Mouse (Mus musculus): ENCODE data around the gene Adamtsl1. TPM values are rescaled to one million over a fixed set of nuclear protein-coding genes. Genes with fewer than 3 reads are reported as not detected.

The Adamtsl1 gene
- polyA plus RNA-seq, 1 experiment, result 0.48 TPM

DNA sequence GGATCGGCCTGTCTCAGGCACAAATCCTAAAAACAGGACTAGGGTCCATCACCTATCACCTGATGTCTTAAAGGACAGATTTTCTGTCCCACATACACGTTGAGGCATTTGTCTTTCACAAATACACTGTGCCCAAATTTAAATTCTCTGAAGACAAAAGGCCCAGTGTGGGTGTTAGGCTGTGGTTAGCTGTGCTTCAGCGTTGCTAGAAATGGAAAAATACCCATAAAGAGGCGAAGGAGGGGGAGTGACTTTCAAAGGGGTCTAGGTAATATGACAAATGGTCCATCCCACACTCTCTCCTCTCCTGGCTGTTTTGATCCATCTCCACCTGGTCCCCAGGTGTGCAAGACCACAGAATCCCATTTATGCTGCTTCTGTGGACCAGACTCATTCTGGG lies 404.4 kb downstream of the Adamtsl1 start:
- no peaks in the 10 kb centered on the region for H3K79me3 ChIP-seq (ENCODE audit: low read depth)
- H3K79me2 ChIP-seq (ENCODE audit: control insufficient read depth, insufficient read depth), result no peaks in the 10 kb centered on the region
- no peaks in the 10 kb centered on the region for H3K27me3 ChIP-seq (ENCODE audit: control insufficient read depth, insufficient read depth, insufficient read length)
- H3K36me3 ChIP-seq (ENCODE audit: control insufficient read depth, insufficient read depth), result no peaks in the 10 kb centered on the region
- H3ac ChIP-seq (ENCODE audit: control insufficient read depth, insufficient read length, low read depth), result no peak overlapping the region
- H3K4me3 ChIP-seq (ENCODE audit: insufficient read depth, poor library complexity, severe bottlenecking), result no peak overlapping the region
- TF ChIP-seq CTCF (IDR thresholded peaks at IDR 0.05; ENCODE audit: control insufficient read depth, insufficient read depth, insufficient read length) (no peak), CEBPB (IDR thresholded peaks at IDR 0.05; ENCODE audit: low read depth) (no peak), USF1 (IDR thresholded peaks at IDR 0.05; ENCODE audit: low read depth) (no peak), MAX (IDR thresholded peaks at IDR 0.05) (no peak)

DNA sequence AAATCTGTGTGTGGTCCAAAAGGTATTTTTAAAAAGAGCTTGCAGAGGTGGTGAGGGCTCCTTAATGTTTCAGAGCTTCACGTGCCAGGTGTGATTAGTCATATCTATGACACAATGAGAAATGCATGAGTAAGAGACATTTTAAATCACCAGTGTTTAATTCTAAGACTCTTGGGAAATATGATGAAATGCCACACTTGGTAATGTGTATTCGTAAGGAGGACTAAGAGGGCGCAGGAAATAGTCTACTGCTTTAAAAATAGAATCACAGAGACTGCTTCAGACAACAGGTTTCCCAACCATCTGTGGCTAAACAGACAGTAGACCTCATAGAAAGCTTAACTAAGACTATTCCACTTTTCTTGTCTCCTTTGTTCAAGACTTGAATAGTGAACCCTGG lies 406.5 kb downstream of the Adamtsl1 start:
- H3K36me3 ChIP-seq (ENCODE audit: control insufficient read depth, insufficient read depth), result no peaks in the 10 kb centered on the region
- H3K4me3 ChIP-seq (ENCODE audit: insufficient read depth, poor library complexity, severe bottlenecking), result no peak overlapping the region
- no peak overlapping the region for H3ac ChIP-seq (ENCODE audit: control insufficient read depth, insufficient read length, low read depth)
- no peaks in the 10 kb centered on the region for H3K79me3 ChIP-seq (ENCODE audit: low read depth)
- no peaks in the 10 kb centered on the region for H3K27me3 ChIP-seq (ENCODE audit: control insufficient read depth, insufficient read depth, insufficient read length)
- TF ChIP-seq CTCF (IDR thresholded peaks at IDR 0.05; ENCODE audit: control insufficient read depth, insufficient read depth, insufficient read length) (no peak), FOSL1 (IDR thresholded peaks at IDR 0.05; ENCODE audit: insufficient read depth, low read length, poor library complexity, severe bottlenecking) (no peak), USF1 (IDR thresholded peaks at IDR 0.05; ENCODE audit: low read depth) (no peak), MYOD1 (IDR thresholded peaks at IDR 0.05; ENCODE audit: control insufficient read depth, insufficient read length, low read depth) (no peak), MAX (IDR thresholded peaks at IDR 0.05) (no peak), CEBPB (IDR thresholded peaks at IDR 0.05; ENCODE audit: low read depth) (no peak), MYOG (IDR thresholded peaks at IDR 0.05; ENCODE audit: control insufficient read depth, extremely low read depth, insufficient read length) (no peak)
- H3K79me2 ChIP-seq (ENCODE audit: control insufficient read depth, insufficient read depth), result no peaks in the 10 kb centered on the region

DNA sequence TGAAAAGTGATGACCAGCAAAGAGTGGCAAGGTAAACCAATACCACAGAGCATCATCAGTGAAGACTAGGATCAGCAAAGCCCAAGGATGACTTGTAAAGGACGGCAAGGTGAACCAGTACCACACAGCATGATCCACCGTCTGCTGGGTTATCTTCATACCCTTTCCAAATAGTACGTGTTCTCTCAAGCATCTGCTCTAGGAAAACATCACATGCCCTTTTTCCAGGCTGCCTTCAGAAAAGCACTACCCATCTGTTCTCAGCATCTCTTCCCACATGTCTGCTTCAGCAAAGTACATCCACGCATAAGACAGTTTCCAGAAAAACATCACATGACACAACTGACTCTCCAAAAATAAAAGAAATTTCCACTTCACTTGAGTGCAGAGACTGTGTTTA lies 408.8 kb downstream of the Adamtsl1 start:
- H3K4me3 ChIP-seq (ENCODE audit: insufficient read depth, poor library complexity, severe bottlenecking), result no peak overlapping the region
- TF ChIP-seq MAX (IDR thresholded peaks at IDR 0.05), result no peak
- no peak for TF ChIP-seq FOSL1 (IDR thresholded peaks at IDR 0.05; ENCODE audit: insufficient read depth, low read length, poor library complexity, severe bottlenecking)
- no peak for TF ChIP-seq USF1 (IDR thresholded peaks at IDR 0.05; ENCODE audit: low read depth)
- no peak for TF ChIP-seq MYOD1 (IDR thresholded peaks at IDR 0.05; ENCODE audit: control insufficient read depth, insufficient read length, low read depth)
- no peak for TF ChIP-seq CEBPB (IDR thresholded peaks at IDR 0.05; ENCODE audit: low read depth)
- TF ChIP-seq CTCF (IDR thresholded peaks at IDR 0.05; ENCODE audit: control insufficient read depth, insufficient read depth, insufficient read length), result no peak
- TF ChIP-seq MYOG (IDR thresholded peaks at IDR 0.05; ENCODE audit: control insufficient read depth, extremely low read depth, insufficient read length), result no peak
- no peaks in the 10 kb centered on the region for H3K79me3 ChIP-seq (ENCODE audit: low read depth)
- no peaks in the 10 kb centered on the region for H3K36me3 ChIP-seq (ENCODE audit: control insufficient read depth, insufficient read depth)
- no peak overlapping the region for H3ac ChIP-seq (ENCODE audit: control insufficient read depth, insufficient read length, low read depth)
- no peaks in the 10 kb centered on the region for H3K79me2 ChIP-seq (ENCODE audit: control insufficient read depth, insufficient read depth)
- no peaks in the 10 kb centered on the region for H3K27me3 ChIP-seq (ENCODE audit: control insufficient read depth, insufficient read depth, insufficient read length)

DNA sequence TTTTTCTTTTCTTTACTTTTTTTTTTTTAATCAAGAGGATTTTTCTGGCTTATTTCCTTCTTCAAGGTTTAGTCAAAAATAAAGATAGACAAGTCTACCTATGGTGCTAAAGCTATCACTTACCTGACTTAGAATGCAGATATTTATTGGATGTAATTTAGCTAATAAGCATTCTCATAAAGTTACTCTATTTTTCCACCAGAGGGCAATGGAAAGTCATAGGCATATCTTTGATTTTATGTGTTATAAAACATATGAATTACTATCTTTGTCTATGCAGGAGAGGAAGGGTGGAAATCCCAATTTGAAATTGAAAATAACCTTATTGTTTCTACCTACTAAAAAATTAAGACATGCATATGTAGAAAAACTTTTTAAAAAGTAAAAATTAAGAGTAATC lies 418.2 kb downstream of the Adamtsl1 start:
- Histone ChIP-seq H3K79me3 (ENCODE audit: low read depth) (no peaks in the 10 kb centered on the region), H3K79me2 (ENCODE audit: control insufficient read depth, insufficient read depth) (no peaks in the 10 kb centered on the region), H3K4me3 (ENCODE audit: insufficient read depth, poor library complexity, severe bottlenecking) (no peak overlapping the region), H3K36me3 (ENCODE audit: control insufficient read depth, insufficient read depth) (no peaks in the 10 kb centered on the region), H3K27me3 (ENCODE audit: control insufficient read depth, insufficient read depth, insufficient read length) (no peaks in the 10 kb centered on the region), H3ac (ENCODE audit: control insufficient read depth, insufficient read length, low read depth) (no peak overlapping the region)
- TF ChIP-seq USF1 (IDR thresholded peaks at IDR 0.05; ENCODE audit: low read depth), result no peak

DNA sequence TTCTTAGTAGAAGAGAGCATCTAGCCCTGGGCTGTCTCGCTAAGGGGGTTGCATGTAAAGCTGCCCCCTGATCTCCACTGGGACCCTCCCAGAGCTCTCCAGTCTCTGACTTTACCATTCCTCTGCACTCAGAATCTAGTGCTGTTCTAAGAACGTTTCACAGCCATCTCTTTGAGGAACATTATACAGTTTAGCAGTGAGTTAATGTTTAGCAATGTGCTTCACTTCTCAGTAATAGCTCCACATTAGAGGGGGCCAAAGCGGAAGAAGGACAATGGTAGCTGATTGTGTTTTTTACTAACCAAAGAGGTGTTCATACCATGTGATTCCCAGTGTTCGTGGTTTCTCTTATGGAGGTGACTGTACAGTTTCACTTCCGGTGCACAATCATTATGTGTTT lies 425.5 kb downstream of the Adamtsl1 start:
- H3K79me3 ChIP-seq (ENCODE audit: low read depth), result no peaks in the 10 kb centered on the region
- no peaks in the 10 kb centered on the region for H3K27me3 ChIP-seq (ENCODE audit: control insufficient read depth, insufficient read depth, insufficient read length)
- no peaks in the 10 kb centered on the region for H3K79me2 ChIP-seq (ENCODE audit: control insufficient read depth, insufficient read depth)
- TF ChIP-seq MYOD1 (IDR thresholded peaks at IDR 0.05; ENCODE audit: control insufficient read depth, insufficient read length, low read depth) (no peak), MAX (IDR thresholded peaks at IDR 0.05) (no peak), CEBPB (IDR thresholded peaks at IDR 0.05; ENCODE audit: low read depth) (no peak), USF1 (IDR thresholded peaks at IDR 0.05; ENCODE audit: low read depth) (no peak), FOSL1 (IDR thresholded peaks at IDR 0.05; ENCODE audit: insufficient read depth, low read length, poor library complexity, severe bottlenecking) (no peak), CTCF (IDR thresholded peaks at IDR 0.05; ENCODE audit: control insufficient read depth, insufficient read depth, insufficient read length) (no peak), MYOG (IDR thresholded peaks at IDR 0.05; ENCODE audit: control insufficient read depth, extremely low read depth, insufficient read length) (no peak)
- H3K36me3 ChIP-seq (ENCODE audit: control insufficient read depth, insufficient read depth), result no peaks in the 10 kb centered on the region
- no peak overlapping the region for H3K4me3 ChIP-seq (ENCODE audit: insufficient read depth, poor library complexity, severe bottlenecking)
- no peak overlapping the region for H3ac ChIP-seq (ENCODE audit: control insufficient read depth, insufficient read length, low read depth)

DNA sequence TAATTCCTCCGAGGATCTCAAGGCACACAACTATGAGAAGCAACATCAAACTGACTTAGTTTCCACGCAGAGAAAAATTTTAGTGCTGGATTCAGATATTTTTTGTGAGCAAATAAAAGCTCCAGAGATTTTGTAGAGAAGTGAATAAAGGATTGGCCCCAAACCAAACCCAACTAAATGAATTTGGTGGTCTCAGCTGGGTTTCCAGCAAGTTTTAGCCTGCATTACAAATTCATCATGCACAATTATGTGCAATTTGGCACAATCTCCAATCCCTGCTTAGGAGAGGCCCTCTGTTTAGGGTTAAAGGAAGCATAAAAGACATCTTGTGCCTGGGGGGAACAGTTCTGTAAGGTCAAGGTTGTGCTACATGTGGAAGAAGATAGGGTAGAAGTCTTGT lies 427.9 kb downstream of the Adamtsl1 start:
- H3K36me3 ChIP-seq (ENCODE audit: control insufficient read depth, insufficient read depth), result no peaks in the 10 kb centered on the region
- no peaks in the 10 kb centered on the region for H3K79me3 ChIP-seq (ENCODE audit: low read depth)
- H3ac ChIP-seq (ENCODE audit: control insufficient read depth, insufficient read length, low read depth), result no peak overlapping the region
- no peaks in the 10 kb centered on the region for H3K79me2 ChIP-seq (ENCODE audit: control insufficient read depth, insufficient read depth)
- H3K4me3 ChIP-seq (ENCODE audit: insufficient read depth, poor library complexity, severe bottlenecking), result no peak overlapping the region
- H3K27me3 ChIP-seq (ENCODE audit: control insufficient read depth, insufficient read depth, insufficient read length), result no peaks in the 10 kb centered on the region
- TF ChIP-seq MYOD1 (IDR thresholded peaks at IDR 0.05; ENCODE audit: control insufficient read depth, insufficient read length, low read depth) (no peak), CEBPB (IDR thresholded peaks at IDR 0.05; ENCODE audit: low read depth) (no peak), MYOG (IDR thresholded peaks at IDR 0.05; ENCODE audit: control insufficient read depth, extremely low read depth, insufficient read length) (no peak), MAX (IDR thresholded peaks at IDR 0.05) (no peak), USF1 (IDR thresholded peaks at IDR 0.05; ENCODE audit: low read depth) (no peak), CTCF (IDR thresholded peaks at IDR 0.05; ENCODE audit: control insufficient read depth, insufficient read depth, insufficient read length) (no peak), FOSL1 (IDR thresholded peaks at IDR 0.05; ENCODE audit: insufficient read depth, low read length, poor library complexity, severe bottlenecking) (no peak)
